Mouse (Mus musculus) cerebellum, adult 2 months (tissue): Measurements from ENCODE around the gene Mtfr1l. TPM values are rescaled to one million over a fixed set of nuclear protein-coding genes. Genes with fewer than 3 reads are reported as not detected.

Experiments
- DNase-seq, 2 experiments: peaks; one replicate each; pipeline ENCODE4 v3.0.0; 2021
- H3K27ac ChIP-seq: fragments of 200-500 bp; 2 replicates; pipeline ENCODE4 v1.5.1; 2012; ENCODE audit warnings: low read length, control low read depth, inconsistent platforms; ENCODE audit not compliant: insufficient read depth
- H3K27me3 ChIP-seq: fragments of 200-500 bp; 2 replicates; pipeline ENCODE4 v1.6.1; 2012; ENCODE audit warnings: inconsistent platforms, mild to moderate bottlenecking, low read length, moderate library complexity; ENCODE audit not compliant: control insufficient read depth, insufficient read depth
- H3K4me1 ChIP-seq: fragments of 200-500 bp; 2 replicates; pipeline ENCODE4 v1.6.1; 2011; ENCODE audit warnings: low read length; ENCODE audit not compliant: control insufficient read depth, insufficient read depth
- H3K4me3 ChIP-seq: fragments of 200-500 bp; replicated peaks from 2 replicates; pipeline ENCODE3; 2011; ENCODE audit warnings: mild to moderate bottlenecking, low read depth, low read length, control low read depth; ENCODE audit not compliant: insufficient read depth
- CTCF ChIP-seq: fragments of 200-500 bp; IDR thresholded peaks from 2 replicates; pipeline ENCODE4 v1.5.1; 2011; ENCODE audit warnings: low read depth, mild to moderate bottlenecking, control low read depth, low read length, moderate library complexity, borderline replicate concordance; ENCODE audit not compliant: insufficient read depth
- POLR2A ChIP-seq: fragments of 200-500 bp; IDR thresholded peaks from 2 replicates; pipeline ENCODE4 v1.6.1; 2011; ENCODE audit warnings: low read length, control low read depth, borderline replicate concordance; ENCODE audit not compliant: insufficient read depth
- WGBS: fragments of 180-500 bp; shearing (Covaris S2); methylation state at CpG from one replicate; pipeline ENCODE4 v1.1.7; 2018; 5-methylcytosine and 5-hydroxymethylcytosine counted together
- polyA plus RNA-seq: library from polyadenylated mRNA; depleted of rRNA; stranded (reverse); fragments of >200 nt; gene quantifications from 2 replicates; pipeline ENCODE4 v1.2.3, GENCODE M21; 2012; rRNA removed

Gene Mtfr1l
- polyA plus RNA-seq: 146 and 148 TPM in 2 replicates

GRCm38 (mm10) chr4:134534932-134535786 lies at the start of gene Mtfr1l:
Mtfr1l (minus strand) TSS chr4:134535387.
- peak within 1 kb of the TSS; percentile 69; the same call in 1 of the 2 replicates for H3K27ac ChIP-seq

GRCm38 (mm10) chr4:134583513-134583912 lies 48.3 kb upstream of the Mtfr1l start:
- no peaks in the 10 kb centered on the region for H3K27me3 ChIP-seq
- H3K4me3 ChIP-seq: no peak overlapping the region
- no peak overlapping the region for H3K27ac ChIP-seq
- peaks cover 38% of the 10 kb centered on the region for H3K4me1 ChIP-seq
- TF ChIP-seq CTCF (peak; percentile 44), POLR2A (no peak)
- 54% methylated on average over 3 of the region's 3 CpGs for WGBS
- no peak for DNase-seq

More at GRCm38 (mm10) chr4:134534932-134535786, at the start of gene Mtfr1l:
- Histone ChIP-seq H3K27me3 (no peaks in the 10 kb centered on the region), H3K4me1 (peaks cover 23% of the 10 kb centered on the region), H3K4me3 (peak within 1 kb of the TSS; percentile 73)
- TF ChIP-seq POLR2A (0 out of 2 replicates have a peak, but pooled peaks have one; percentile 38), CTCF (no peak)
- under 1% methylated on average over 70 of the region's 71 CpGs for WGBS
- peak; percentile 95 to 97 for DNase-seq

GRCm38 (mm10) chr4:134581365-134581764 lies 46.2 kb upstream of the Mtfr1l start:
- Histone ChIP-seq H3K27ac (no peak overlapping the region), H3K27me3 (no peaks in the 10 kb centered on the region), H3K4me3 (no peak overlapping the region), H3K4me1 (peaks cover 36% of the 10 kb centered on the region)
- WGBS: 63% methylated on average over 8 of the region's 8 CpGs
- DNase-seq: no peak
- TF ChIP-seq CTCF: no peak

- H3K27ac ChIP-seq: peak overlapping the region; percentile 60
- DNase-seq: peak; percentile 79 to 87
Measured at GRCm38 (mm10) chr4:134580351-134581148, 45.4 kb upstream of the Mtfr1l start.

GRCm38 (mm10) chr4:134579620-134580019 lies 44.4 kb upstream of the Mtfr1l start:
- 5% methylated on average over 5 of the region's 5 CpGs for WGBS
- peak; percentile 63 to 71 for DNase-seq
- TF ChIP-seq POLR2A: no peak
- no peak for TF ChIP-seq CTCF
- Histone ChIP-seq H3K4me1 (peaks cover 45% of the 10 kb centered on the region), H3K27ac (peak overlapping the region; percentile 60), H3K4me3 (no peak overlapping the region), H3K27me3 (no peaks in the 10 kb centered on the region)

More at GRCm38 (mm10) chr4:134580351-134581148, 45.4 kb upstream of the Mtfr1l start:
- TF ChIP-seq CTCF (no peak), POLR2A (no peak)
- Histone ChIP-seq H3K4me1 (peaks cover 42% of the 10 kb centered on the region), H3K4me3 (no peak overlapping the region), H3K27me3 (no peaks in the 10 kb centered on the region)
- 17% methylated on average over 15 of the region's 15 CpGs for WGBS

GRCm38 (mm10) chr4:134579212-134579611 lies 44.0 kb upstream of the Mtfr1l start:
- no peak overlapping the region for H3K4me3 ChIP-seq
- peaks cover 45% of the 10 kb centered on the region for H3K4me1 ChIP-seq
- TF ChIP-seq POLR2A: no peak
- no peak for TF ChIP-seq CTCF
- 36% methylated on average over 11 of the region's 11 CpGs for WGBS
- DNase-seq: no peak
- no peak overlapping the region for H3K27ac ChIP-seq
- H3K27me3 ChIP-seq: no peaks in the 10 kb centered on the region

- no peak overlapping the region for H3K4me3 ChIP-seq
- DNase-seq: no peak
- 56% methylated on average over 5 of the region's 5 CpGs for WGBS
- H3K27me3 ChIP-seq: no peaks in the 10 kb centered on the region
- no peak overlapping the region for H3K27ac ChIP-seq
- peaks cover 45% of the 10 kb centered on the region for H3K4me1 ChIP-seq
- no peak for TF ChIP-seq POLR2A
- TF ChIP-seq CTCF: no peak
Measured at GRCm38 (mm10) chr4:134578407-134578806, 43.2 kb upstream of the Mtfr1l start.

- TF ChIP-seq CTCF: no peak
- Histone ChIP-seq H3K4me3 (no peak overlapping the region), H3K27ac (no peak overlapping the region), H3K4me1 (peaks cover 45% of the 10 kb centered on the region), H3K27me3 (no peaks in the 10 kb centered on the region)
- WGBS: 17% methylated on average over 2 of the region's 2 CpGs
- DNase-seq: no peak
Measured at GRCm38 (mm10) chr4:134577281-134577680, 42.1 kb upstream of the Mtfr1l start.
